Mouse (Mus musculus): ENCODE data around the gene Srbd1.

Srbd1 gene

GRCm38 (mm10) chr17:85935268-85935667, 209.7 kb downstream of the Srbd1 start:
- no peak for ATAC-seq (ENCODE audit: insufficient number of reproducible peaks, low FRiP score, low TSS enrichment)

All from cerebellum, adult (tissue).